Mouse (Mus musculus): ENCODE results near the gene Pfdn5. TPM values are rescaled to one million over a fixed set of nuclear protein-coding genes. Genes with fewer than 3 reads are reported as not detected.
A peak's percentile ranks its signal among the peaks of the same experiment; 100 is the strongest.

The Pfdn5 gene
- total RNA-seq, 2 experiments from 2014 or later = 374 to 425 TPM

- no peak for DNase-seq (ENCODE audit: low spot score in 2 of 2)
- intact Hi-C loops (cut with DNase I) = no loop called here
These were observed 32.9 kb downstream of the Pfdn5 start for GRCm38 (mm10) chr15:102358834-102359233.

DNA sequence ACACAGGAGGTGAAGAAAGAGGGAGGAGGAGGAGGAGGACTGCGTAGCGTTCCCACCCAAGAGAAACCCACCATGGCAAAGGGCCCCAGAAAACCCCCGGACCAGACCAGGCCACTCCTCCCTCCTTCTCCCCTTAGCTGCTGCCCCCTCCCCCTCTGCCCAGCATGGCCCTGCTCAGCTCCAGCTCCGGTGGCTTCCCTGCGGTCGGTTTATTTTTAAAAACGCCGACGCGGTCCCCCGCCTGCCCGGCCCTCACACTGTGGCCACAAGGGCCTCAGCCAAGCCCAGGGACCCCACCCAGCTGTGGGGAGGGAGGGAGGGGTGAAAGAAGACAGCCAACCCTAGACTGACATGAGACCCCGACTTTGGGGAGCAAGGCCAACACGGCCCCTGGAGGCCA lies 36.7 kb downstream of the Pfdn5 start:
- no peak for DNase-seq (ENCODE audit: low spot score in 2 of 2)
- intact Hi-C loops (cut with DNase I) = no loop called here

GRCm38 (mm10) chr15:102364678-102365077 lies 38.8 kb downstream of the Pfdn5 start:
- intact Hi-C loops (cut with DNase I) = no loop called here

DNA sequence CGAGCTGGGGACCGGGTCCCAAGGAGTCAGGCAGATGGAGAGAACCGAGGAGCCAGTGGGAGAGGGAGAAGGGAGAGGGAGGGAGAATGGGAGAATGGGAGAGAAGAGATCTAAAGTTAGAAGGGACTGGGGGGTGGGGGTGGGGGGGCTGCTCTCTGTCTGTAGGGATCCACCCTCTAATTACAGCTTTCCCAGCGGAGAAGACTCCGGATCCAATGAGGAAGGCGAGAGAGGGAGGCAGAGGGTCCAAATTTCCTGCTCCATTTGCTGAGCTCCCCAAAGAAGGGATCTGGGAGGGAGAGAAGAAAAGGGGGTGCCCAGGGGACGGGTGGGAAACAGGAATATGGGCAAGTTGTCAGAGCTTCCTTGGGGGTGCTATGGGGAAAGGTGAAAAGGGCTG lies 40.3 kb downstream of the Pfdn5 start:
- DNase-seq (ENCODE audit: low spot score in 2 of 2) = no peak
- intact Hi-C loops (cut with DNase I) = no loop called here

More at GRCm38 (mm10) chr15:102364678-102365077, 38.8 kb downstream of the Pfdn5 start:
- no peak for DNase-seq (ENCODE audit: low spot score in 2 of 2)

DNA sequence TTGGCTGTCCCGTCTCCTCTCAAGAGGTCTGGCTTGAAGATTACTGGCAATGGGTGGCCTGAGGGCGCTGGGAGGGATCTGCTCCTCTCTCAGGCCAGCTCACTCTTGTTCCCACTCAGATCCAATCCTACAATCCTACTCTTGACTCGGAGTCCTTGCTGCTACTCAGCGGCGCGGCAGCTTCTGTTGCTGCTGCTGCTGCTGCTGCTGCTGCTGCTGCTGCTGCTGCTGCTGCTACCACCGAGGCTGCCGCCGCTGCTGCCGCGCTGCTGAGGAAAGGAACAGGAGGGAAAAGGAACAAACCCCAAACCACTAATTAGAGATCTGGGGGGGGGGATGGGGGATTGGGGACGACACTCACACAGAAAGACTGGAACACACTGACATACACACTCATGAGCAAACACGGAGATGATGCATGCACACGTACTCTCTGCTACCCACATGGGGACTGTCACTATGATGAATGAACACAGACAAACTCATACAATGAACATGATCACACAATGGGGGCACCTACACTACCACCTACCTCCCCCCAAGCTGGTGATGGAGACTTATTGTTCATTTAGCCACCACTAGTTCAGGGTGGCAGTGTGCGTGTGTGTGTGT lies 40.9 kb downstream of the Pfdn5 start, which contains the start of gene Sp7:
Gene Sp7, minus strand, starts transcription at position 450 of the 612 bp plus-strand sequence.
- intact Hi-C loops (cut with DNase I) = no loop called here
- no peak for DNase-seq (ENCODE audit: low spot score in 2 of 2)

DNA sequence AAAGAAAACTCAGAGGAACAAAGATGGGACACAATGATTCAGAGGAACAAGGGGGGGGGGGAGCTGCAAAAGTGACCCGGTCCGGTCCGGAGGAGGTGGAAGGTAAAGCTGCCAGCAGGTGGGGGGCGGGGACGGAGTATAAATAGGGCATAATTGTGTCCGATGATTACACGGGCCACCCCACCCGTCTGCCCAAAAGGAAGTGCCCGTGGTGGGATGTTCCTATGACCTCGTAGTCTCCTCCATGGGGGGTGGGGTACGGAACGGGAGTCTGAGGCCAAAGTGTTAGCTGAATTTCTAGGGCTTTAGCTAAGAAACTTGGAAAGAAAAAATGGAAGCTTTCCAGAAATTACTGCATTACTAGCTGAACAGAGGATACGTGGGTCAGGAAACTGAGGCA lies 44.1 kb downstream of the Pfdn5 start:
- DNase-seq (ENCODE audit: low spot score in 2 of 2) = no peak
- intact Hi-C loops (cut with DNase I) = no loop called here

GRCm38 (mm10) chr15:102370727-102371126 lies 44.8 kb downstream of the Pfdn5 start:
- intact Hi-C loops (cut with DNase I) = no loop called here
- DNase-seq (ENCODE audit: low spot score in 2 of 2) = no peak

GRCm38 (mm10) chr15:102376453-102377162 lies 50.7 kb downstream of the Pfdn5 start:
- intact Hi-C loops (cut with DNase I) = loop anchor here (2.0 to 5.0 kb wide), 2 partner anchors 20 to 34 kb away; no protein-coding TSS in a partner anchor
- peak; percentile 27 to 29 for DNase-seq (ENCODE audit: low spot score in 2 of 2)

GRCm38 (mm10) chr15:102377163-102377543 lies 51.2 kb downstream of the Pfdn5 start:
- peak; percentile 55 to 66 for DNase-seq (ENCODE audit: low spot score in 2 of 2)
- intact Hi-C loops (cut with DNase I) = loop anchor here (2.0 to 5.0 kb wide), 2 partner anchors 20 to 35 kb away; no protein-coding TSS in a partner anchor

DNA sequence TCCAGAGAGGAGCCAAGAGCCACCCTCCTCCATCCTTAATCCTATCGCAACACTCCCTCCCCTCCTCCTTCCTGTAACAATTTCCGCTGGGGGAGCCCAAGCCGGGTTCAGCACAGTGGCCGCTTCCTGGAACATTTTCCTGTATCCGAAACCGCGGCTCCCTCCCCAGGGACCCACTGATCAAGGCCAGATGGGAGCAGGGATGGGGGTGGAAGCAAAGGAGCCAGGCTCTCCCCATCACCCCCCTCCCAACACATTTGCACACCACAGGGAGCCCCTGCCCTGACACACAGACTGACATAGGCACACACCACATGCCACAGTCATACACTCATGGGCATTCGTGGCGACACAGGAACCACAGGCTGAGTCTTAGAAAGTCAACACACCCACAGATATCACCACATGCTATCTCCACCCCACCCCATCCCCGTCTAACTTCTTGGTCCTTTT lies 51.9 kb downstream of the Pfdn5 start:
- intact Hi-C loops (cut with DNase I) = loop anchor here (2.0 to 5.0 kb wide), 2 partner anchors 21 to 36 kb away; no protein-coding TSS in a partner anchor
- DNase-seq (ENCODE audit: low spot score in 2 of 2) = no peak

Other genes starting within 250 kb of the Pfdn5 start
- gene Tns2, start 225.7 kb upstream of the Pfdn5 start, total RNA-seq (2021) = 10 to 100 TPM; 17.2 to 28.6 TPM
- gene Spryd3, start 189.9 kb upstream of the Pfdn5 start, total RNA-seq (2021) = 100 to 1,000 TPM; 140 to 160 TPM
- gene Igfbp6, start 181.8 kb upstream of the Pfdn5 start, total RNA-seq (2021) = 10 to 100 TPM; 39.5 to 57.1 TPM
- under 1 TPM in 1 of 2 experiments, not detected in 1; 0.23 TPM for gene Soat2, start 175.6 kb upstream of the Pfdn5 start, total RNA-seq (2021)
- gene Zfp740, start 122.9 kb upstream of the Pfdn5 start, total RNA-seq (2021) = 10 to 100 TPM; 61.0 to 64.0 TPM
- gene Csad, start 121.4 kb upstream of the Pfdn5 start, total RNA-seq (2021) = 10 to 100 TPM; 23.9 to 29.4 TPM
- 1 to 10 TPM; 1.1 to 1.5 TPM for gene Itgb7, start 94.2 kb upstream of the Pfdn5 start, total RNA-seq (2021)
- 10 to 100 TPM; 13.1 to 13.9 TPM for gene Rarg, start 68.6 kb upstream of the Pfdn5 start, total RNA-seq (2021)
- gene Gm9918, start 55.6 kb upstream of the Pfdn5 start, total RNA-seq (2021) = not detected
- gene Mfsd5, start 46.7 kb upstream of the Pfdn5 start, total RNA-seq (2021) = 10 to 100 TPM; 40.9 to 43.9 TPM
- 1 to 10 TPM; 1.1 TPM for gene Espl1, start 29.9 kb upstream of the Pfdn5 start, total RNA-seq (2021)
- 10 to 100 TPM; 45.8 to 69.3 TPM for gene Myg1, start 5.6 kb downstream of the Pfdn5 start, total RNA-seq (2021)
- gene Aaas, start 24.7 kb downstream of the Pfdn5 start, total RNA-seq (2021) = 10 to 100 TPM; 17.2 to 17.7 TPM
- gene Sp7, start 41.1 kb downstream of the Pfdn5 start, total RNA-seq (2021) = under 1 TPM; 0.79 to 1.00 TPM
- gene Sp1, start 80.0 kb downstream of the Pfdn5 start, total RNA-seq (2021) = 10 to 100 TPM; 22.0 to 30.3 TPM
- gene Amhr2, start 119.3 kb downstream of the Pfdn5 start, total RNA-seq (2021) = 1 to 10 TPM in 1 of 2 experiments, under 1 TPM in 1; 0.99 to 2.3 TPM
- 10 to 100 TPM; 41.4 to 43.2 TPM for gene Prr13, start 132.9 kb downstream of the Pfdn5 start, total RNA-seq (2021)
- 100 to 1,000 TPM; 467 to 505 TPM for gene Pcbp2, start 144.4 kb downstream of the Pfdn5 start, total RNA-seq (2021)
- not detected for gene Gm10337, start 177.6 kb downstream of the Pfdn5 start, total RNA-seq (2021)
- gene Map3k12, start 190.9 kb downstream of the Pfdn5 start, total RNA-seq (2021) = 10 to 100 TPM; 96.4 to 98.8 TPM
- gene Tarbp2, start 192.1 kb downstream of the Pfdn5 start, total RNA-seq (2021) = 10 to 100 TPM; 30.7 to 36.3 TPM
- gene Npff, start 198.8 kb downstream of the Pfdn5 start, total RNA-seq (2021) = 1 to 10 TPM; 1.8 to 5.1 TPM

Data from left cerebral cortex, postnatal 36 days (tissue).